Mouse (Mus musculus) NIH3T3 (cell line): ENCODE results near the gene Axin1.
"Not testable (repeated sequence)": the region's sequence is repeated elsewhere in the genome, so short reads cannot be mapped to it uniquely, and the experiment has no call there.

Experiments
- DNase-seq: peaks from one replicate; pipeline ENCODE4 v3.0.0-alpha.2; 2012; ENCODE audit warnings: low read depth

The Axin1 gene

DNA sequence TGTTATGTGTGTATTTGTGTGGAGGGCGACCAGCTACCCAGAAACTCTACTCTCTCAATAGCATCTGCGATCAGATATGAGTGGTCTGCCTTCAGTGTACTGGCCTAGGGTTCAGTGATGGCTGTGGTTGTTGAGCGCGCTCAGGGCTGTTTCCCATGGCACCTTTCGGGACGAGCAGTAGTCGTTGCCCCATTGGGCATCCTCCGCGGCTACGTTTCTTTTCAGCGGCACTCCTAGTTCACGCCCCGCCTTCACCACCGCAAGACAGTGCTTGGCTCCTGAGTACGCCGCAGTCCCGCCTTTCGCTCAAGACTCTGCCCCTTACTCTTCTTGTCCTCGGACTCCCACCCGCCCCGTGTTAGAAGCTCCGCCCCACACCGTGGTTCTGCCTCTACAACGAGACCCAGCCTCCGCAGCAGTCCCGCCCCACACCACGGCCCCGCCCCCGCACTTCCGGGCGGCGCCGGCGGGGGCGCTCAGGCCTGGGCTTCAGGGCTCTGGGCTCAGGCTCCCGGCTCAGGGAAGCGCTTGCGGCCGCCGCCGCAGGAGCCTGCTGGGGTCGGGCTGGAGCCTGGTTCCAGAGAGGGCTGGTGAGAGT is at the start of gene Axin1:
TSS of gene Axin1 (plus strand) at position 450 of the 598 bp plus-strand sequence.
- peak; percentile 98 for DNase-seq

DNA sequence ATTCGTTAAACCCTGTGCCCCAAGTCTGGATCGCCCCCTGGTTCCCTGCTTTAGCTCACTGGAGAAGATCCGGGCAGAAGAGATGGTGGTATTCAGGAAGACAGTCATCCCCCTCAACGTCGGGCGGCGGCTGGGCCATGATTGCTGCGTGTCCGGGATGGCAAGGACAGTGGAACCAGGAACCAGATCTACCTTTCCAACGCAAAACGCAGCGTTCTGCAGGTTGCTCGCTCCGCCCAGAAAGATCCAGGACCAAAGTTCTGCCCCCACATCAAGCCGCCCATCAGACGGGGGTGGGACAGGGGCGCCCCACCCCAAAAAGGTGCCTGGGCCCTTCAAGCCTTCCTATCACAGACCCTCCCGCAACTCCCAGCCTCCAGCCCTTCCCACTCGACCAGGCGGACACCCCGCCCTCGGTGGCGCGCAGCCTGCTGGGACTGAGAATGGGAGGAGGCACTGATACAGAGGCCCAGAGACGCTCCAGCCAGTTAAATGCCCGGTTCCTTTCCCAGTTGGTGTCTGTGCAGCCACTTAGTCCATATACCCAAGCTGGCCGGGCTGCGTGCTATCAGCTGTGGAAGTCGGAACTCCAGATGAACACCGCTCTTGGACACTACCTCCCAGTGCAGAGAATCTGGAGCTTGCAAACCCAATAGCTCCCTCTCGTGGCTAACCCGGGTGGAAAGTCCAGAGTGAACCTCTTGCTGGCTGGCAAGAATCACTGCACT is 48.4 kb upstream of the Axin1 start, which contains the start of gene Decr2:
TSS of gene Decr2 (minus strand) at position 433 of the 728 bp plus-strand sequence.
- DNase-seq, result peak; percentile 96

- DNase-seq, result no peak
Observed at GRCm38 (mm10) chr17:26094531-26095110, 43.9 kb upstream of the Axin1 start.

- peak; percentile 75 for DNase-seq
Observed at GRCm38 (mm10) chr17:26095121-26095740, 43.3 kb upstream of the Axin1 start, which contains the start of gene Nme4. Gene Nme4 (minus strand): TSS chr17:26095602.

GRCm38 (mm10) chr17:26098461-26098860 is 40.0 kb upstream of the Axin1 start:
- no peak for DNase-seq

- DNase-seq, result peak; percentile 55
Observed at GRCm38 (mm10) chr17:26099316-26099715, 39.2 kb upstream of the Axin1 start.

DNA sequence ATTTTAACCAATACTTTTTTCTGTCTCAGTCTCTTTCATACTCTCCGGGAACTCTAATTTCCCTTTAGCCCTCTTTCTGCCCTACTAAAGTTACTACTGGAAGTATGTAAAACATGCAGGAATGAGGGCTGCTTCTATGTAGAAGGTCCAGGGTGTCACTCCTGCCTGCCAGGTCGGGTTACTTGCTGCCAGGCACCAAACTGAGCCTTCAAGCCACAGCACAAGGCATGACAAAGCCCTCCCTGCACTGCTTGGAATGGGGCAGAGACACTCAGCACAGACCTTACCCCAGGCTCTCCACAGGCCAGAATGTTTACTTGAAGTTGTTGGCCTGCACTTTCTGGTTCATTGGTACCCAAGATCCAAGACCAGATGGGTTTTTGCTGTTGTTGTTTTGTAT is 38.3 kb upstream of the Axin1 start:
- DNase-seq, result no peak

DNA sequence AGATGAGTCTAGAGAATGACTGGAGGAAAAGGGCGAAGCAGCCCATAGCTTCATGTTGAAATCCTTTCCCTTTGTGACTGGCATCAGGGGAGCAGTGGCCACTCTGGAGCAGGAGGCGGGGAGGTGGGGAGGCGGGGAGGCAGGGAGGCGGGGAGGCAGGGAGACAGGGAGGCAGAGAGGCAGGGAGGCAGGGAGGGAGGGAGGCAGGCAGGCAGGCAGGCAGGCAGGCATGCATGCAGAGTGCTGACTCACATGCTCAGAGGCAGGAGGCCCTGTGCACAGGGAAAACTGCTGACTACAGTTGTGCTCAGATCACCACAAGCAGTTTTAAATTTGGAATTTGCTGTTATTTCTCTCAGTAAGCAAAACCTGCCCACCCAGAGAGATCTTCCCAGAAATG is 37.0 kb upstream of the Axin1 start:
- DNase-seq, result peak; percentile 77

DNA sequence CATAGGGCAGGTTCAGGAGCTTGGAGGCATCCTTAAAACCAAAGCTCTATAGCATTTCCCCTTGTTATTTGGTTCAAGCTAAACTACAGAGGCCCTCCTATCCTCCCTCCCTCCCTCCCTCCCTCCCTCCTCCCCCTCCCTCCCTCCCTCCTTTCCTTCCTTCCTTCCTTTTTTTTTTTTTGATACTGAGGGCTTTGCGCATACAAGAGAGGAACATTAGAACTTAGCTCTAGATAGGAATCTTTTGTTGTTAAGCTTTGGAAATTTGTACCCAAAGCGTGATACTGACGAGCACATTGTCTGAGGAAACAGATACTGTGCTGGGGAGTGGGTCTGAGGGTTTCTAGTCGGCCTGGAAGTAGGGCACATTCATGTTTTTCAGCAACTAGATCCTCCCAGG is 32.9 kb upstream of the Axin1 start:
- no peak for DNase-seq

GRCm38 (mm10) chr17:26110156-26110555 is 28.3 kb upstream of the Axin1 start:
- DNase-seq, result no peak

DNA sequence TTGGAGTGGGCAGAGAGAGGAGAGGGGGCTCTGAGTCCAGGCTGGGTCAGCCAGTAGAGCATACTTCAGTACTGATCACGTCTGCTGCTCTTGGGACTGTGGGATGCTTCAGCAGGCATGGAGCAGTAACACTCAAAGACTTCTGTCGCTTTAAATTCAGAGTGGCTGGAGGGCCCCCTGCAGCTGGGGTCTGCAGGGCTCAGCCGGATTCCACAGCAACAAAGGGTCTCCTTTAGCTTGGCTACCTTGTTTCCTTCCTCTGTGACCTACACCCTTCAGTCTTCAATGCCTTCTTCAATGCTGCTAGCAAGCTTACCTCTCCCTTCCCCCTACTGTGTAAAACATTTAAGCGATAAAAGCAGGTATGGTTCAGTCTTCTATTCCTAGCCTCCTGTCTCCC is 27.5 kb upstream of the Axin1 start:
- no peak for DNase-seq

DNA sequence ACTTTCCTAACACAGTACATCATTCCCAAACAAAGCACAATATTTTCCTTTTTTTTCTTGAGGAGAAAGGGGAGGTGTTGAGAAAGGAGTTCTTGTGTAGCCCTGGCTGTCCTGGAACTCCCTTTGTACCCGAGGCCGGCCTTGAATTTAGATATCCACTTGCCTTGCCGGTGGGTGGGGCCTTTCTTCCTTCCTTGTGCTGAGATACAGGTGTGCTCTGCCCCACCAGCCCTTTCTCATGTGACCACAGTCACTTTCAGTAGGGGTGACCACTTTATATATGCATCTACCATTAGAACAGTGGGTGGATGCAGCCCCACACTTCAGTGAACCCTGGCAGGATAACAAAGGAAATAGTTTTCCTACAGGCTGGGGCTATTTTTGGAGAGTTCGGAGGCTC is 26.8 kb upstream of the Axin1 start:
- no peak for DNase-seq

DNA sequence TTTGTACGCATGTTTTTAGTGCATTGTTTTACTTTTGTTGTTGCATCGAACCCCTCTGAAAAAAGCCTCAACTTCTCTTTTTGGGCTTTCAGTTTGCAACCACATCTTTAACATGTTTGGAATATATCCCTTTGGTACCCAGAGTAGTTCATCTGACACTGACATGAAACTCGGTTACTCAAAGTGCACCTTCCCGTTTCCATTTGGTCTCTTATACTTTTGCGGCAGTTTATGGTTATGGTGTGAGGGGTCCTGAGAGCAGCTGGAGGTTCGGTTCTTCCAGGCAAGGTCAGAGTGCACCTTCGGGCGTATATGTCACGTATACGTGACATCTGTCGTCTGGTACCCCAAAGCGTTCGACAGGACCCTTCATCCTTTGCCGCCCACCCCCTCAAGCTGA is 25.7 kb upstream of the Axin1 start:
- DNase-seq, result no peak

- peak; percentile 49 for DNase-seq
Observed at GRCm38 (mm10) chr17:26113181-26113948, 25.1 kb upstream of the Axin1 start, which contains the start of gene Tmem8. Gene Tmem8 (plus strand): TSS chr17:26113299.

GRCm38 (mm10) chr17:26114061-26114460 is 24.4 kb upstream of the Axin1 start:
- no peak for DNase-seq

GRCm38 (mm10) chr17:26114461-26114860 is 24.0 kb upstream of the Axin1 start:
- DNase-seq, result not testable (repeated sequence)

- DNase-seq, result no peak
Observed at GRCm38 (mm10) chr17:26115205-26115898, 23.1 kb upstream of the Axin1 start.

- no peak for DNase-seq
Observed at GRCm38 (mm10) chr17:26115956-26116487, 22.5 kb upstream of the Axin1 start.

GRCm38 (mm10) chr17:26116503-26117258 is 21.8 kb upstream of the Axin1 start:
- no peak for DNase-seq
